Mouse (Mus musculus) Patski (cell line): ENCODE results near the gene Vps8. TPM values are rescaled to one million over a fixed set of nuclear protein-coding genes. Genes with fewer than 3 reads are reported as not detected.

ENCODE experiments used
- ATAC-seq: fragments of 100-300 bp; one replicate; pipeline ENCODE4 v1.8.0; 2021
- CTCF ChIA-PET: fragments of 350-600 bp; sonication (Branson Sonifier 250); formaldehyde crosslinking; loops from one replicate; lab custom pipeline; 2022; ENCODE audit warnings: inconsistent platforms; lab: Charles Lee
- POLR2A ChIA-PET: fragments of 350-600 bp; sonication (Branson Sonifier 250); formaldehyde crosslinking; loops from one replicate; lab custom pipeline; 2022; ENCODE audit warnings: antibody characterized with exemption, inconsistent platforms; lab: Charles Lee
- DNase-seq: peaks from one replicate; pipeline ENCODE4 v3.0.0-alpha.2; 2011; ENCODE audit warnings: low read depth, low spot score
- H3K27me3 ChIP-seq: fragments of 371-371 bp; one replicate; pipeline ENCODE4 v1.5.1; 2021
- CTCF ChIP-seq: fragments of 100-300 bp; IDR thresholded peaks from one replicate; pipeline ENCODE4 v1.5.1; 2021
- in situ Hi-C: fragments of 300-500 bp; cut with MboI; formaldehyde crosslinking; loops from 3 replicates; pipeline ENCODE4 v1.11.1; 2018; ENCODE audit warnings: low pct_unique_long_range_greater_than_20kb, mixed read lengths
- polyA plus RNA-seq: library from polyadenylated mRNA; unstranded; gene quantifications from one replicate; pipeline ENCODE4 v1.2.3, GENCODE M21; 2021

Gene Vps8
- polyA plus RNA-seq, 1 experiment from 2014 or later = 18.9 TPM

- DNase-seq (no peak), ATAC-seq (no peak)
- TF ChIP-seq CTCF = no peak
- CTCF ChIA-PET = interaction anchor here (1.5 kb wide), 1 partner anchor 12 kb away, joined by 9 read pairs; no protein-coding TSS in a partner anchor
- H3K27me3 ChIP-seq = no peaks in the 10 kb centered on the region
- in situ Hi-C loops = no loop called here
- POLR2A ChIA-PET = no interaction called here
Observed at GRCm38 (mm10) chr16:21570786-21571185, 147.9 kb downstream of the Vps8 start.

GRCm38 (mm10) chr16:21576000-21576420, 153.1 kb downstream of the Vps8 start:
- ChIA-PET POLR2A (no interaction called here), CTCF (no interaction called here)
- in situ Hi-C loops = no loop called here
- ATAC-seq (no peak), DNase-seq (no peak)
- no peaks in the 10 kb centered on the region for H3K27me3 ChIP-seq
- no peak for TF ChIP-seq CTCF

- ATAC-seq (no peak), DNase-seq (no peak)
- in situ Hi-C loops = no loop called here
- no peak for TF ChIP-seq CTCF
- ChIA-PET CTCF (interaction anchor here (1.0 kb wide), 1 partner anchor 15 kb away, joined by 4 read pairs; no protein-coding TSS in a partner anchor), POLR2A (no interaction called here)
- no peaks in the 10 kb centered on the region for H3K27me3 ChIP-seq
Observed at GRCm38 (mm10) chr16:21589110-21589509, 166.2 kb downstream of the Vps8 start.

- no peaks in the 10 kb centered on the region for H3K27me3 ChIP-seq
- DNase-seq (no peak), ATAC-seq (no peak)
- CTCF ChIA-PET = interaction anchor here (1.3 kb wide), 1 partner anchor 138 kb away, joined by 6 read pairs; no protein-coding TSS in a partner anchor
- no peak for TF ChIP-seq CTCF
- POLR2A ChIA-PET = no interaction called here
- in situ Hi-C loops = no loop called here
Observed at GRCm38 (mm10) chr16:21590806-21591205, 167.9 kb downstream of the Vps8 start.

- ChIA-PET CTCF (interaction anchor here (1.3 kb wide), 1 partner anchor 137 kb away, joined by 6 read pairs; no protein-coding TSS in a partner anchor), POLR2A (no interaction called here)
- DNase-seq (no peak), ATAC-seq (no peak)
- in situ Hi-C loops = no loop called here
- TF ChIP-seq CTCF = no peak
- H3K27me3 ChIP-seq = no peaks in the 10 kb centered on the region
Observed at GRCm38 (mm10) chr16:21591511-21591910, 168.6 kb downstream of the Vps8 start.

GRCm38 (mm10) chr16:21595539-21595938, 172.6 kb downstream of the Vps8 start:
- no peak for DNase-seq
- no peaks in the 10 kb centered on the region for H3K27me3 ChIP-seq
- no peak for ATAC-seq
- in situ Hi-C loops = no loop called here
- CTCF ChIA-PET = interaction anchor here (0.7 to 1.3 kb wide), 3 partner anchors 13 to 96 kb away, joined by 3 read pairs; no protein-coding TSS in a partner anchor
- POLR2A ChIA-PET = no interaction called here
- no peak for TF ChIP-seq CTCF

- no peaks in the 10 kb centered on the region for H3K27me3 ChIP-seq
- CTCF ChIA-PET = no interaction called here
- ATAC-seq = no peak
Observed at GRCm38 (mm10) chr16:21604354-21604753, 181.4 kb downstream of the Vps8 start.

GRCm38 (mm10) chr16:21606249-21607020, 183.5 kb downstream of the Vps8 start:
- ATAC-seq (no peak), DNase-seq (no peak)
- in situ Hi-C loops = no loop called here
- ChIA-PET POLR2A (no interaction called here), CTCF (interaction anchor here (1.4 kb wide), 1 partner anchor 10 kb away, joined by 5 read pairs; no protein-coding TSS in a partner anchor)
- H3K27me3 ChIP-seq = no peaks in the 10 kb centered on the region
- TF ChIP-seq CTCF = no peak

More at GRCm38 (mm10) chr16:21604354-21604753, 181.4 kb downstream of the Vps8 start:
- no peak for TF ChIP-seq CTCF
- POLR2A ChIA-PET = no interaction called here
- no peak for DNase-seq
- in situ Hi-C loops = no loop called here

GRCm38 (mm10) chr16:21607021-21607650, 184.2 kb downstream of the Vps8 start:
- POLR2A ChIA-PET = no interaction called here
- DNase-seq (no peak), ATAC-seq (no peak)
- TF ChIP-seq CTCF = no peak
- CTCF ChIA-PET = interaction anchor here (1.4 kb wide), 1 partner anchor 9 kb away, joined by 5 read pairs; no protein-coding TSS in a partner anchor
- H3K27me3 ChIP-seq = no peaks in the 10 kb centered on the region
- in situ Hi-C loops = no loop called here

- CTCF ChIA-PET = no interaction called here
- POLR2A ChIA-PET = no interaction called here
- TF ChIP-seq CTCF = no peak
- ATAC-seq (no peak), DNase-seq (no peak)
- in situ Hi-C loops = no loop called here
- no peaks in the 10 kb centered on the region for H3K27me3 ChIP-seq
Observed at GRCm38 (mm10) chr16:21607651-21608040, 184.7 kb downstream of the Vps8 start.
